11 mouse cellular contexts compared by ENCODE assay signal in genomic region chr13:57055409-57056195, GRCm38 (mm10).
A peak's percentile ranks its signal among the peaks of the same experiment; 100 is the strongest.
DNase-seq lines count a peak whose midpoint lies in the region; ATAC-seq and TF ChIP-seq lines count a peak whose summit lies in the region.
"Had no signal": no experiment of that assay in that cellular context is flagged by ENCODE, and none has a peak within 500 bp of the region (broad histone marks: within the 10 kb centered on the region; RNA-seq: fewer than 3 reads in every experiment).

No protein-coding gene starts in this region.

- DNase-seq in liver, postnatal 0 days = peak; percentile 4
- no peak for DNase-seq in liver
- DNase-seq in layer of hippocampus, adult 2 months (ENCODE audit: low spot score in 2 of 2) = peak; percentile 4 to 36
- peak; percentile 53 for DNase-seq in retina, postnatal 1 day
- no peak for DNase-seq in heart, adult 8-10 months (ENCODE audit: low spot score)
- DNase-seq: gastrocnemius, postnatal 10 days had no signal

- no peak for TF ChIP-seq EP300 in liver, postnatal 0 days (IDR thresholded peaks at IDR 0.05; ENCODE audit: low read depth)

- H3K27me3 ChIP-seq in liver, postnatal 0 days (ENCODE audit: insufficient read depth, low read length) = no peaks in the 10 kb centered on the region
- H3K27me3 ChIP-seq in forebrain, embryonic 13.5 days = no peaks in the 10 kb centered on the region
- H3K27me3 ChIP-seq in heart, embryonic 11.5 days (ENCODE audit: control insufficient read depth, insufficient read depth, low read length) = no peaks in the 10 kb centered on the region
- H3K27me3 ChIP-seq: CH12.LX; embryonic facial prominence, embryonic 12.5 days had no signal

- H3K27ac ChIP-seq in liver, postnatal 0 days (ENCODE audit: low read depth) = no peak overlapping the region
- H3K27ac ChIP-seq in forebrain, embryonic 13.5 days = peak overlapping the region; percentile 16; the same call in 1 of the 2 replicates
- H3K27ac ChIP-seq in layer of hippocampus, adult 2 months = no peak overlapping the region
- H3K27ac ChIP-seq in heart, embryonic 11.5 days (ENCODE audit: low read depth, low read length) = no peak overlapping the region
- H3K27ac ChIP-seq: embryonic facial prominence, embryonic 12.5 days had no signal

- no peak for TF ChIP-seq CTCF in liver, postnatal 0 days (IDR thresholded peaks at IDR 0.05; ENCODE audit: low read depth)
- TF ChIP-seq CTCF in layer of hippocampus, adult 2 months (conservative IDR thresholded peaks at IDR 0.05) = no peak

- no peaks in the 10 kb centered on the region for H3K36me3 ChIP-seq in liver, postnatal 0 days (replicated peaks; ENCODE audit: insufficient read depth, low read length)
- H3K36me3 ChIP-seq in forebrain, embryonic 13.5 days (ENCODE audit: poor library complexity, severe bottlenecking) = no peaks in the 10 kb centered on the region
- no peaks in the 10 kb centered on the region for H3K36me3 ChIP-seq in heart, embryonic 11.5 days (ENCODE audit: control insufficient read depth, insufficient read depth, low read length)
- H3K36me3 ChIP-seq: embryonic facial prominence, embryonic 12.5 days had no signal

- no peak overlapping the region for H3K9ac ChIP-seq in liver, postnatal 0 days (replicated peaks)
- no peak overlapping the region for H3K9ac ChIP-seq in forebrain, embryonic 13.5 days
- no peak overlapping the region for H3K9ac ChIP-seq in heart, embryonic 11.5 days (ENCODE audit: low read depth, low read length)
- H3K9ac ChIP-seq: embryonic facial prominence, embryonic 12.5 days had no signal

- H3K4me1 ChIP-seq in liver, postnatal 0 days (ENCODE audit: insufficient read depth) = no peaks in the 10 kb centered on the region
- H3K4me1 ChIP-seq in forebrain, embryonic 13.5 days = peaks cover 23% of the 10 kb centered on the region
- 0 out of 2 replicates have a peak, but pooled peaks cover 3% of the 10 kb centered on the region for H3K4me1 ChIP-seq in heart, embryonic 11.5 days (ENCODE audit: control insufficient read depth, insufficient read depth, low read length)

- H3K4me3 ChIP-seq in liver, postnatal 0 days (ENCODE audit: low read depth, low read length) = no peak overlapping the region
- H3K4me3 ChIP-seq in forebrain, embryonic 13.5 days = no peak overlapping the region
- H3K4me3 ChIP-seq in layer of hippocampus, adult 2 months = no peak overlapping the region; the same call in 1 of the 2 replicates
- no peak overlapping the region for H3K4me3 ChIP-seq in heart, embryonic 11.5 days (ENCODE audit: low read depth, low read length)
- H3K4me3 ChIP-seq: embryonic facial prominence, embryonic 12.5 days had no signal

- WGBS in liver, postnatal 0 days (ENCODE audit: insufficient replicate concordance) = 80% methylated on average over 12 of the region's 12 CpGs
- WGBS in forebrain, embryonic 13.5 days = 23% methylated on average over 12 of the region's 12 CpGs
- 80% methylated on average over 12 of the region's 12 CpGs for WGBS in heart, embryonic 11.5 days (ENCODE audit: insufficient replicate concordance)

- H3K9me3 ChIP-seq in liver, postnatal 0 days (ENCODE audit: low read length) = no peaks in the 10 kb centered on the region
- no peaks in the 10 kb centered on the region for H3K9me3 ChIP-seq in forebrain, embryonic 13.5 days (replicated peaks)
- no peaks in the 10 kb centered on the region for H3K9me3 ChIP-seq in heart, embryonic 11.5 days (replicated peaks; ENCODE audit: control insufficient read depth, low read length)
- H3K9me3 ChIP-seq: embryonic facial prominence, embryonic 12.5 days had no signal

- no peak overlapping the region for H3K4me2 ChIP-seq in liver, postnatal 0 days (ENCODE audit: low read depth, low read length)
- peak overlapping the region; percentile 19; the same call in 1 of the 2 replicates for H3K4me2 ChIP-seq in forebrain, embryonic 13.5 days
- H3K4me2 ChIP-seq in heart, embryonic 11.5 days = no peak overlapping the region
- H3K4me2 ChIP-seq: embryonic facial prominence, embryonic 12.5 days; liver, embryonic 11.5 days had no signal

- ATAC-seq in liver, postnatal 0 days = no peak
- ATAC-seq in forebrain, embryonic 13.5 days = no peak
- no peak for ATAC-seq in heart, embryonic 11.5 days (replicated peaks; ENCODE audit: insufficient number of reproducible peaks, low FRiP score, low TSS enrichment)

Comparison
In these comparisons a context has a peak if more than half of its experiments do, and no peak if none do; other contexts are left out.
1. DNase-seq: peak in liver, postnatal 0 days (single experiment), layer of hippocampus, adult 2 months (2 of 2) and retina, postnatal 1 day (single experiment); none in liver (single experiment) and heart, adult 8-10 months (single experiment).